Mouse (Mus musculus) frontal cortex, postnatal 10 days (tissue): Measurements from ENCODE around the gene Polr2a.
A peak's percentile ranks its signal among the peaks of the same experiment; 100 is the strongest.

Experiments used
- DNase-seq, 2 experiments: peaks; one replicate each; pipeline ENCODE4 v3.0.0; 2022; ENCODE audit warnings: low spot score in 2 of 2, mixed read lengths in 1 of 2

Gene Polr2a

DNA sequence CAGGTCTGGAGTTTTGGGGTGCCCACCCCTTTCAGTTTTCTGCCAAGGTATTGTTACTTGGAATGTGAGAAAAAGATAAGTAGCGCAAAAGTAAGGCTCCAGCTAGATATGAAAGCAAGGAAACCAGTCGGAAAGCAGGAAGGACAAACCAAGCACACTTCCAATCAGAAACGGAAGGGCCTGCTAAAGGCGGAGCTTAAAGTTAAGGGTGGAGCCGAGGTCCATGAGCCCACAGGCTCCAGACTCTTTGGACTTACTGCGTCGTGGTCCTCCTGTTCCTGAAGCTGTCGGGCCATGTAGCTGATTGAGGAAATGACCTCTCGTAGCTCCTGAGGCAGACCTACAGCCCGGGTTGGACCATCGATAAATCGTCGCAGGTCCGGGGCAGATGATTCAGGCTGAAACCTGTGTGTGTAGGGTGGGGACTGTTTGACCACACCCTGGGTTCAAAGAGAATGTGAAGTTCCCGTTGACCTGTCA is 26.4 kb upstream of the Polr2a start:
- DNase-seq = no peak

DNA sequence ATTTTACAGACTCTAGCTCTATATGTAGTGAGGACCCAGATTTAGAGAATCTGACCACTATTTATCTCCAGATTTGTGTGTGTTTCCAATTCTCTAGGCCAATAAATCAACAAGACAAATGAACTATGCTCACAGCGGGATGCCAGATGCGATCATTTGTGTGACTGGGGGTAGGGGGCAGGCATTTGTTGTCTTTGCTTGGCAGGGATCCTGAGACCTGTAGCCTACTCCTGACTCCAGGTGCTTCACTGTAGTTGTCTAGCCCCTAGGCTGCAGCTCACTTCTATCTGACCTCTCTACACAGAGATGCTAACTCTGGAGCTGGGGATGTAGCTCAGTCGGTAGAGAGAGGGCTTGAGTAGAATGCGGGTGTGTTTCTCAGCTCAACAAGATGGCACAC is 23.4 kb upstream of the Polr2a start:
- DNase-seq = no peak

DNA sequence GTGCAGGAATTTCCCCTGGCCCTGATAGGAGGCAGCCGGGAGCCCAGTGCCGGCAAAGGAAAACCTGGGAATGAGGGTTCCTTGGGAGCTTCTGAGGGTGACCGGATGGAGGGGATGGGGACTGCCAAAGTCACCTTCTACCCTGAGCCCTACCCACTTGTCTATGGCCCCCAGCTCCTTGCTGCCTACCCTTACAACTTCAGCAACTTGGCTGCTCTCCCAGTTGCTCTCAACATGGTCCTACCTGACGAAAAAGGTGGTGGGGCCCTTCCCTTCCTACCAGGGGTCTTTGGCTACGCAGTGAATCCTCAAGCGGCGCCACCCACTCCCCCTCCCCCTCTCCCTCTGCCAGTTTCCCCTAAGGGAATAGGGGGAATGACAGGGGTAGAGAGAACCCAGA is 20.5 kb upstream of the Polr2a start:
- no peak for DNase-seq

DNA sequence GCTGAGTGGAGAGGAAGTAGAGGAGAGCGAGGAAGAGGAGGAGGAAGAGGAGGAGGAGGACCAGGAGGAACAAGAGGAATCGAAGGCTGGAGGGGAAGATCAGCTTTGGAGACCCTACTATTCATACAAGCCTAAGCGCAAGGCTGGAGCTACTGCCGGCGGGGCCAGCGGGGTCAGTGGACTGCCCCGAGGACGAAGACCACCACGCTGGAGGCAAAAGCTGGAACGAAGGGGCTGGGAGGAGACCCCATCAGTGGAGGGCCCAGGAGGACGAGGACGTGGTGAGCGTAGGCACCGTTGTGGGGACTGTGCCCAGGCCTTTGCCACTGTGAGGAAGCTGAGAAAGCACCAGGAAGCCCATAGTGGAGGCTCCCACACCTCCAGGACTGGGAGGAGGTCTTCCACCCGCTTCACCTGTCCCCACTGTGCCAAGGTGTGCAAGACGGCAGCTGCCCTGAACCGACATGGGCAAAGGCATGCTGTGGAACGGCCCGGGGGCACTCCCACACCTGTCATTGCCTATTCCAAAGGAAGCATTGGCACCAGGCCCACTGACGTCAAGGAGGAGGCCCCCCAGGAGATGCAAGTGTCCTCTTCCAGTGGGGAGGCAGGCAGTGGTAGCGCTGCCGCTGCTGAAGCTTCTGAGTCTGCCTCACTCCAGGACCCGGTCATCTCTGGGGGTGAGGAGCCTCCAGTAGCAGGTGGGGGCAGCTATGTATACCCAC is 20.0 kb upstream of the Polr2a start:
- no peak for DNase-seq

DNA sequence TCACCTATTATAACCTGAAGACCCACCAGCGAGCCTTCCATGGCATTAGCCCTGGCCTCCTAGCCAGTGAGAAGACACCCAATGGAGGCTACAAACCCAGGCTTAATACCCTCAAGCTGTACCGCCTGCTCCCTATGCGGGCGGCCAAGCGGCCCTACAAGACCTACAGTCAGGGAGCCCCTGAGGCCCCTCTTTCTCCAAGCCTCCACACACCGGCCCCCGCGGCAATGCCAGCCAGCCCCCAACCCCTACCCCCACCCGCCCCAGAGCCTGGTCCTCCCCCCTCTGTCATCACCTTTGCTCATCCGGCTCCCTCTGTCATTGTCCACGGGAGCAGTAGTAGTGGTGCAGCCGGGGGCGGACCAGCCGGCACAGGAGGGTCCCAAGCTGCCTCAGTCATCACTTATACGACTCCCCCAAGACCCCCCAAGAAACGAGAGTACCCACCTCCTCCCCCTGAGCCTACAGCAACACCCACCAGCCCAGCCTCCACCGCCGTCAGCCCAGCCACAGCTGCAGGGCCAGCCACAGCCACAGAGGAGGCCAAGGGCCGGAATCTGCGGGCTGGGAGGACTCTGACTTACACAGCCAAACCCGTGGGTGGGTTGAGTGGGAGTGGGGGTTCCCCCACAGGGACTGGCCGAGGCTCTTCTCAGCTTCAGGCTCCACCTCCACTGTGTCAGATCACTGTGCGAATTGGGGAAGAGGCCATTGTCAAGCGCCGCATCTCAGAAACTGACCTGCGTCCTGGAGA is 19.2 kb upstream of the Polr2a start:
- DNase-seq = no peak

DNA sequence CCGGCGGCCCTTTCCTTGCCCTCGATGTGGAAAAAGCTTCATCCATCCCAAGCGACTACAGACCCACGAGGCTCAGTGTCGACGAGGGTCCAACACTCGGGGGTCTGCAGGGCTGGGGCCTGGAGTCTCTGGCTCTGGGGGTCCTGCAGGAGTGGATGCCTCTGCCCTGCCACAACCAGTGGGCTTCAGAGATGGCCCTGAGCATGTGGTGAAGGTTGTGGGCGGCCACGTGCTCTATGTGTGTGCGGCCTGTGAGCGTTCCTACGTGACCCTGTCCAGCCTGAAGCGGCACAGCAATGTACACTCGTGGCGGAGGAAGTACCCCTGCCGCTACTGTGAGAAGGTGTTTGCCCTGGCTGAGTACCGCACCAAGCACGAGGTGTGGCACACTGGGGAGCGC is 18.1 kb upstream of the Polr2a start:
- no peak for DNase-seq

DNA sequence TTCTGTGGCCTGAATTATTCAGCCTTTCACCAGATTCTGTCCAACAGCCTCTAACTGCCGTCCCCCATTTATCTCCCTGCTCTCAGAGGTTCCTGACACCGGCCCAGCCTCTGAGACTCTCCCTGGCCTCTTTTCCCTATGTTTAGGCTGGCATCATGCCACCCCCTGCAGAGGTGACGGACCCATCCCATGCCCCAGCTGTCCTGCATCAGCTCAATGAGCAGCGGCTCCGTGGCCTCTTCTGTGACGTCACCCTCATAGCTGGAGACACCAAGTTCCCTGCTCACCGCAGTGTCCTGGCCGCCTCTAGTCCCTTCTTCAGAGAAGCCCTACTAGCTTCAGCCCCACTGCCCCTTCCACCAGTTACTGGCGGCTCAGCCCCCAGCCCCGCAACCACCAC is 17.3 kb upstream of the Polr2a start:
- no peak for DNase-seq

DNA sequence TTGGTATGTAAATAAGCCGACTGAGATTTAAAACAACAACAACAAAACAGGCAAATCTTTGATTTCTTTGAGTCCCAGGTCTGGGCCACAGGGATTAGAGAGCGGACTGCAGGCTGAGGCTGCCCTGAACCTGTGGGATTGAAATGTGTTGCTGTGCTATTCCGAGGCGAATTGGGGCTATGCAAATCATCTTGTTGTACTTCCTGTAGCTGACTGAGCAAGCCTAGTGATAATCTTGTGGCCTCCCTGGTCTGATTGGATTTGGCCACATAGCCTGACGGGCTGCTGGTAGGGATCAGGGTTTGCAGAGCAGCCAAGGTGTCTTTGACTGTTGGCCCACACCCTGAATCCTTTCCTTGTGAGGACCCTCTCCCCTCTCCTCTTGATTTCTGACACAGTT is 16.5 kb upstream of the Polr2a start:
- DNase-seq = no peak

DNA sequence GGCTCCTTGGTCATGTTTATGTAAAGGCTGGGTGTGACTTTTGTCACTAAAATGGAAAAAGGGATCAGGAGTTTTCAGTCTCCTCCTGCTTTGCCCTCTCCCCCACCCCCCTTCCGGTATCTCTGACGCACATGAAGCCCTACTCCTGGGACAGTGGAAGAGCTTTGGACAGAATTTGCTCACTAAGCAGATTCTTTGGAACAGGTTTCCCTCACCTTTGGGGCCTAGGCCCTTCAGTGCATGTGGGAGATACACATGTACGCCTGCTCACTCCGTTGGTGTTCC is 9.1 kb upstream of the Polr2a start:
- DNase-seq = no peak

DNA sequence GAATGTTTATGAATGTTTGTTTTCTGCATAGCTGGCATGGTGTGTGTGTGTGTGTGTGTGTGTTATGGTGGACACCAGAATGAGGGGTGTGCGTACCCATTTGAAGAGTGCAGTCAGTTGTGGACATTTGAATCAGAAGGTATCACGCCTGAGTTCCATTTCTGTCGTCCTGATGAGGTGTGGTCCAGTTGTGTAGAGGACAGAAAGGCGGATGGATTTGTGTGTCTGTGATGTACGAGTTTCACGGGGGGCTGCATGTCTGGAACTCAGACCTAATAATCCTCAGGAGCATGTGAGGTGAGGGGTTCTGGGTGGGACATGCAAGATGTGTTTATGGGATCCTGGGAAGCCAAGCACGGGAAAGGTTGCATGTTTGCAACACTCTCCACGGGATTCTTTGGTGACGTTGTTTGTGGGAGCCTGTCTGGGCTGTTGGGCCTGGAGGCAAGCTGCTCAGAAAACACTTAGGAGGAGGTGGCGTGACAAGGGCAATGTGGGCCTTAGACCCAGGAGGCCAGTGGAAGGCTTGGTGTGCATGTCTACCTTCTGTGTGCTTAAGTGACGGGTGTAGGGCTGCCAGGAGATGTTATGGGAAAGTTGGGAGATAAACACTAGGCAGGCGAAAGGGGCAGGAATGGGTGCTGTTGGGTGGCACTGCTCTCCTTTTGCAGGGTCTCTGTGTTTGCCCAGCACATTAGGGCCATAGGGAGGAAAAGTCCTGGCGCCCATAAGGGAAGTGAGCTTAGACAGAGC is 8.6 kb upstream of the Polr2a start:
- DNase-seq = no peak

DNA sequence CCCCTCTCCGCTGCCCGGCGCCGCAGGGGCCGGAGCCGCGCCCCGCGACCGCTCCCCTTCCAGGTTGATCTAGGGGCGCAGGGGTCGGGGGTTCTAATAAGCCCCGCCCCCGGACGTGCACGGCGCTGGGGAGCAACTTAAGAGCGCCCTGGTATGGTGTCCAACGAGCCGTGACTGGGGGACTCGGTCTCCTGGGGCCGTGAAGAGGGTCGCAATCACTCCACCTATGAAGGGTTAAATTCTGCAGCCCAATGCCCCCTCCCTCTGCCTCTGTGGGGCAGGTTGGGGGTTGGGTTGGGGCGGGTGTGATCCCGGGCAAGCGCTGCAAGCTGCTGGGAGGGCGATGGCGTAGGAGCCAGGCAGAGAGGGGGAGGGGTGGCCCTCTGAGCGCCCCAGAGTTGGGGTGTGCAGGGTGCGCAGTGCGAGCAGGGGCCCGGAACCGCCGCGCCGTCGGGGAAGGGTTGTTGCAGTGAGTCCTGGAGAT is 7.7 kb upstream of the Polr2a start:
- DNase-seq = peak; percentile 71 to 77

DNA sequence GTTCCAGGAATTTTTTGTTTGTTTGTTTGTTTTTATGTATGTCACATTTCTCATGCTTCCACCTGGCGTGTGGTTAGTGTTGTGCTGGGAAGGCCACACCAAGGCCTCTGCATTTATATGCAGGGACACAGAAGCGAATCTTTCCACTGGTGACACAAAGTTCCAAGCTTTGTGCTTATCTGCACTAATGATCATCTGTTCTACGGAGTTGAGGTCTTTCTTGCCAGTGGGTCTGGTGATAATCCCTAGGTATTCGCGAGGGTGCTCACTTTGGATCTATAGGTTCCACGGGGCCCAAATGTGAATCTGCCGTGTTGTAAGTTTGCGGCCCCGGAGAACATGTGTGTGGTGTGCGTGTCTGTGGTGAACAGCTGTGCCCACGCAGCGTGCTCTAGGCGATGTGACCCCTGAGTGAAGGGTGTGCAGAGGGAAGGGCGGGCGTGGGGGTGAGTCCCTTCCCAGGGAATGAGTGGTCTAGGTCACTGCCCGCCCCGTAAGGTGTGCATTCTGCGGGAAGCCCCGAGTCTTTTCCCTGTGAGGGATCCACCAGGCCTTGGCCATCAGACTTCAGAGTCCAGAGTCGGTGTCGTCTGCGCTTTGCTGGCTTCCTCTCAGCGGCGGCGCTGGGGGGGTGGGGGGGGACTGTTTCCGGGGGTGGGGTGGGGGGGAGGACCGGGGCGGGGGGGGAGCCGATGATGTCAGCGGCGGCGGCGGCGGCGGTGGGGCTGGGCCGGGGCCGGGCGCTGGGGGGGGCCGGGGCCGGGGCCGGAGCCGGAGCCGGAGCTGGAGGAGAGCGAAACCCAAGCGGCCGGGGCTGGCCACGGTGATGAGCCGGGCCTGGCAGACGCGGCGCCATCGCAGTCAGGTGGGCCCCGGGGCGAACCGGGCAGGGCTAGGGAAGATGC is 7.0 kb upstream of the Polr2a start, which contains the start of gene Zbtb4:
Gene Zbtb4, plus strand, starts transcription at position 692 of the 905 bp plus-strand sequence.
- DNase-seq = peak in 1 of 2 experiments; percentile 32

DNA sequence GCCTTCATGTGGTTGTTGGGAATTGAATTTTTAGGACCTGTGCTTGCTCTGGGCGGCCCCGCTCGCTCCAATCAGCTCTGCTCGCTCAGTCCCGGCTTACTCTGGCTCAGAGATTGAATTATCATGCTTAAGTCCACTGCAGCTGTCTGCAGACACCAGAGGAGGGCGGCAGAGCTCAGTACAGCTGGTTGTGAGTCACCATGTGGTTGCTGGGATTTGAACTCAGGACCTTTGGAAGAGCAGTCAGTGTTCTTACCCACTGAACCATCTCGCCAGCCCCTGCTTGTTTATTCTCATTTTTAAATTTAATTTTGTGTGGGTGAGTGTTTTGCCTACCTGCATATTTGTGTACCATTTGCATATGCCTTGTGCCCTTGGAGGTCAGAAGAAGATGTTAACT is 5.1 kb upstream of the Polr2a start:
- DNase-seq = no peak

DNA sequence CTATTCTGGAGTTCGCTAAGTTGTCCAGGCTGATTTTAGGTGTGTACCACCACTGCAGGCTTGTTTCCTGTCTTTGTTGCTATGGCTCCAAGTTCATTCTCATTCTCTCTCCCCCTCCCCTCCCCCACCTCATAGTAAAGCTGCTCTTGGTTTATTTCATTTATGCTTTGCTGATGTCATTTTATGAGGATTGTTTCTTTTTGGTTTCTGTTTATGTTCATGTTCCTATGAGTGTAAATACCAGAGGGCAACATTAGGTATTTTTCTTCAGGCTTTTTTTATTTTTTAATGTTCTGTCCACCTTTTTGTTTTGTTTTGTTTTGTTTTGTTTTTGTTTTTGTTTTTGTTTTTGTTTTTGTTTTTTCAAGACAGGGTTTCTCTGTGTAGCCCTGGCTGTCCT is 3.4 kb upstream of the Polr2a start, which contains the start of gene Slc35g3:
Gene Slc35g3, minus strand, starts transcription at position 101 of the 400 bp plus-strand sequence.
- no peak for DNase-seq

DNA sequence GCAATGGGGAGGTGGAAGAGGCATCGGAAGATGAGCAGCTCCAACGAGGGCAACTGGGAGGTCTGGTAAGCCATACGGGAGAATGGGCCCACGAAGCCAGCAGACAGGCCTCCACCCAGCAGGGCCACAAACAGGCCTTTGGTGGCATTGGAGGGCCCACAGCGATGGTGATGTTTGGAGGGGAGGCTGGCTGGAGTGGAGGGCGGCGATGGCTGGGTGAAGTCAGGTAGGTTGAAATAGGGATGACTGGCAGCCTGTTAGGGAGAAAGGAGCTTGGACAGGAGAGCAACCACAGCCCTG is 2.4 kb upstream of the Polr2a start:
- no peak for DNase-seq

DNA sequence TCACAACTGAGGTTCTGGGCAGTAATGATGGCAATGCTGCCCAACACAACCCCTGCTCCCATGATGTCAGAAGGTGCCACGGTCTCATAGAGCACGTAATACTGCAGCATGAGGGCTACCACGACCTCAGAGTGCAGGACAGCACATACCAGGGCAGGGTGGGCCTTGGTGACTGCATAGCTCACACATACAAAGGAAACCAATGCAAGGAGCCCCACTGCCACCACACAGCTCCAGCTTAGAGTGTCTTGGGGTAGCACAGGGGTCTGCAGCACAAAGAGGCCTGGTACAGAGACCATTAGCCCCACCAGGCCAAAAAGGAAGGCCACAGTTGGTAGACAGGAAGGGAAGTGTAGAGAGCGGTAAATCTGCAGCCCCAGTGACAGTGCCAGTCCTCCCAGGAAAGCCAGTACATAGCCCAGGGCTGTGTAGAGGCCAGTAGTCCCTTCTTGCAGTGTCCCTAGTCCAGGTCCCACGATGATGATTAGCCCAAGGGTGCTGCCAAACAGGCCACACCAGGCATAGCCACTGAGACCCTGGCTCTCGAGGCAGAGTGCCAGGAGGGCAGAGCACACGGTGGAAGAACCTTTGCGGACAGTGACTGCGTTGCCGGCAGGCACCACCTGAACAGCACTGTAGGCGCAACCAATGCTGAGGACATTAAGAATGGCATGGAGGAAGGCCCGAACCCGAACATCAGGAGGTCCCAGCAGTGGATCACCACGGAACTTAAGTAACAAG is 1.9 kb upstream of the Polr2a start:
- DNase-seq = no peak

DNA sequence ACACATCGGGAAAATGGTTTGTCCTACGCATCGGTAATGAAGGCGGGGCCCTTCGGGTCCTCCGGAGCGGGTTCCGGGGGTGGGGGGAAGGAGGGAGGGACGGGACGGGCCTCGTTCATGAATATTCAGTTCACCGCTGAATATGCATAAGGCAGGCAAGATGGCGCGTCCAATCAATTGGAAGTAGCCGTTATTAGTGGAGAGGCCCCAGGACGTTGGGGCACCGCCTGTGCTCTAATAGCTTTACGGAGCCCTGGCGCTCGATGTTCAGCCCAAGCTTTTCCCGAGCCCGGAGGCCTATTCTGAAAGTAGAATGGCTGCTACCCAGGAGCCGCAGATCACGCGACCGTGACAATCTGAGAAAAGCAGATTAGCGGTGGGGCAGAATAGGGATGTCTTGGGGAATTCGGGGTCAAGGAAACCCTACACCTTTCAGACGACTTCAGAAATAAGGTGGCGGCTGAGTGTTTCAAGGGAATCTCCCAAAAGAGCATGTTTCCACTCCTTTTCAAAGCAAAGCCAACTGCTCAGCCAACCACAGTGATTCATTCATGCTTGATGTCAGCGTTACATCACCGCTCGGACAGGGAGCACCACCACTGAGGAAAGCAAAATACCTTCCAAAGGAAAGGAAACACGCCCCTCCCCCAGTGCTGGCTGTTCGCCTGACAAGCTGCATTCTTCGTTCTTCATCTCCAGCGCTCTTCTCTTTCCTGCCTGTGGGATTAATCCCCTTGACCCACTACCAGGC is 709 bp upstream of the Polr2a start:
- DNase-seq = peak; percentile 81 to 82

DNA sequence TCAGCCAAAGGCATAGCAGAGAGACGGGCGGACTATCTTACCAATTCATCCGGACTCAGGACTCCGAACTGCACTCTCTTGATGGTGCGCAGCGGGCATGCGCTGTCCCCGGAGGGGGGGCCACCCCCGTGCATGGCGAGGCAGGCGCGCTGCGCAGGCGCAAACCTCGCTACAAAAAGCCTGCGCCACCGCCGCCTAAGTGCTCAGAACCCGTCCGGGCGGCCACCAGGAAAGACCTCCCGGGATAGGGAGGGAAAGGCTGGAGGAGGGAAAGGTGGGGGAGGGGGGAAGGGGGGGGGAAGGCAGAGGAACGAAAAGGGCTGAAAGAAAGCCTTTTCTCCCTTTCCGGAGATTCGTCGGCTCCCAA is 364 bp downstream of the Polr2a start:
- DNase-seq = peak; percentile 95

DNA sequence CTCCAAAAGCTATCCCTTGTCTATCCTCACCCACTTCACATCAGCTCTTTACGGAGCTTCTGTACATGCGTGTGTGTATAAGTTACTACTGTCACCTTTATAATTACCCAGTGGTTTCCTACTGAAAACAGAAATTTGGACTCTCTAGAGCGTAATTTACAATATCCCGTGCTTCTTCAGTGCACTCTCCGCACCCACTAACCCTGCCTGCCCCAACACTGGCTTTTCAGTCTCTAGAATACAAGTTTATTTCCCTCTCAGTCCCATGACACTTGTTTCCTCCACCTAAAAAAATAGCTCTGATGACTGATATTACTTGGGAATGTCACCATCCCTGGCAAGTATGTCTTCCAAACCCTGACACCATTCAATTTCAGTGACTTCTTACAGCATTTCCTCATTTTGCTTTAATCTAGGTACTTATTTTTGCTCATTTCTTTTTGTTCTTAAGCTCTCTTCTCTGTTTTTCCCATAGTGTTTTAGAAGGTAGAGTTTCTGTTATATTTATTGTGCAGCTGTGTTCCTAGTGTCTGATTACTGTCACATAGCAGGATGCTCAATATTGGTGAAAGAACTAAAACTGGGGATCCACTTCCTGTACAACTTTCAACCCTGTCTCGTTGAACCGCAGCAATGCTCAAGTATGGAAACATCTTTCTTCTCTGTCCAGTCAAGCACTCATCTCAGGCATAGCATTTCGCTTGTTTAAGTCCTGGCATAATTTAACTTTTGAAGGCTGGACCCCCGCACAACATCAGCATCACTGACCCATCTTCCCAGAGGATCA is 941 bp downstream of the Polr2a start:
- no peak for DNase-seq
